Mouse (Mus musculus) cerebellum, postnatal 4 days (tissue): ENCODE results near the gene H2al1b.
"Not testable (repeated sequence)": the region's sequence is repeated elsewhere in the genome, so short reads cannot be mapped to it uniquely, and the experiment has no call there.

Source experiments
- DNase-seq, 2 experiments: peaks; one replicate each; pipeline ENCODE4 v3.0.0; 2022; ENCODE audit warnings: low spot score in 2 of 2, mixed read lengths in 1 of 2

Gene H2al1b

GRCm38 (mm10) chrX:11302132-11302531 is at the start of gene H2al1b:
Gene H2al1b (plus strand): TSS chrX:11302432.
- not testable (repeated sequence) for DNase-seq

GRCm38 (mm10) chrX:11254062-11254461 is 48.2 kb upstream of the H2al1b start:
- no peak for DNase-seq

GRCm38 (mm10) chrX:11254521-11255207 is 47.6 kb upstream of the H2al1b start:
- no peak for DNase-seq

GRCm38 (mm10) chrX:11255564-11256360 is 46.5 kb upstream of the H2al1b start:
- DNase-seq, result no peak

GRCm38 (mm10) chrX:11264918-11265317 is 37.3 kb upstream of the H2al1b start:
- DNase-seq, result no peak

GRCm38 (mm10) chrX:11267791-11268190 is 34.4 kb upstream of the H2al1b start:
- no peak for DNase-seq

GRCm38 (mm10) chrX:11269074-11269473 is 33.2 kb upstream of the H2al1b start:
- peak; percentile 20 to 71 for DNase-seq

GRCm38 (mm10) chrX:11273190-11273589 is 29.0 kb upstream of the H2al1b start:
- no peak for DNase-seq

GRCm38 (mm10) chrX:11277083-11277482 is 25.1 kb upstream of the H2al1b start:
- DNase-seq, result no peak

- no peak for DNase-seq
These were observed 21.5 kb upstream of the H2al1b start for GRCm38 (mm10) chrX:11280741-11281140.

- no peak for DNase-seq
These were observed 13.8 kb upstream of the H2al1b start for GRCm38 (mm10) chrX:11288306-11288882.

GRCm38 (mm10) chrX:11289244-11289643 is 13.0 kb upstream of the H2al1b start:
- no peak for DNase-seq

GRCm38 (mm10) chrX:11298957-11299356 is 3.3 kb upstream of the H2al1b start, which contains the start of gene H2al1a:
Gene H2al1a (plus strand): TSS chrX:11299257.
- not testable (repeated sequence) for DNase-seq

GRCm38 (mm10) chrX:11305355-11305754 is 3.1 kb downstream of the H2al1b start, which contains the start of gene H2al1c:
Gene H2al1c (plus strand): TSS chrX:11305655.
- DNase-seq, result not testable (repeated sequence)

GRCm38 (mm10) chrX:11308524-11308923 is 6.3 kb downstream of the H2al1b start, which contains the start of gene H2al1d:
Gene H2al1d (plus strand): TSS chrX:11308824.
- DNase-seq, result not testable (repeated sequence)

GRCm38 (mm10) chrX:11311634-11312033 is 9.4 kb downstream of the H2al1b start, which contains the start of gene H2al1e:
Gene H2al1e (plus strand): TSS chrX:11311934.
- not testable (repeated sequence) for DNase-seq

GRCm38 (mm10) chrX:11314858-11315257 is 12.6 kb downstream of the H2al1b start, which contains the start of gene H2al1f:
Gene H2al1f (plus strand): TSS chrX:11315158.
- DNase-seq, result not testable (repeated sequence)

GRCm38 (mm10) chrX:11317956-11318355 is 15.7 kb downstream of the H2al1b start, which contains the start of gene H2al1g:
Gene H2al1g (plus strand): TSS chrX:11318256.
- DNase-seq, result not testable (repeated sequence)

- DNase-seq, result not testable (repeated sequence)
These were observed 19.0 kb downstream of the H2al1b start, which contains the start of gene H2al1h for GRCm38 (mm10) chrX:11321192-11321591. Gene H2al1h (plus strand): TSS chrX:11321492.

GRCm38 (mm10) chrX:11324359-11324758 is 22.1 kb downstream of the H2al1b start, which contains the start of gene H2al1i:
Gene H2al1i (plus strand): TSS chrX:11324659.
- not testable (repeated sequence) for DNase-seq

- DNase-seq, result not testable (repeated sequence)
These were observed 25.3 kb downstream of the H2al1b start, which contains the start of gene H2al1j for GRCm38 (mm10) chrX:11327522-11327921. Gene H2al1j (plus strand): TSS chrX:11327822.

- no peak for DNase-seq
These were observed 43.5 kb downstream of the H2al1b start for GRCm38 (mm10) chrX:11345762-11346161.
